Mouse (Mus musculus) liver, embryonic 13.5 days (tissue): ENCODE measurements around the gene Prss41. TPM values are rescaled to one million over a fixed set of nuclear protein-coding genes. Genes with fewer than 3 reads are reported as not detected.
A peak's percentile ranks its signal among the peaks of the same experiment; 100 is the strongest.

Experiments used
- ATAC-seq: fragments of 200-750 bp; cut with Nextera tagmentation; 2 replicates; pipeline ENCODE4 v1.8.0; 2017; ENCODE audit warnings: low read depth, mild to moderate bottlenecking, moderate number of reproducible peaks, moderate library complexity
- DNase-seq: peaks from one replicate; pipeline ENCODE4 v3.0.0; 2022
- H3K27ac ChIP-seq: fragments of 300-500 bp; sonication (generic); 2 replicates; pipeline ENCODE4 v1.5.1; 2015; ENCODE audit warnings: moderate library complexity, mild to moderate bottlenecking, inconsistent platforms
- H3K27me3 ChIP-seq: fragments of 300-500 bp; sonication (generic); 2 replicates; pipeline ENCODE4 v1.6.1; 2015; ENCODE audit warnings: mild to moderate bottlenecking, inconsistent platforms
- H3K36me3 ChIP-seq: fragments of 300-500 bp; sonication (generic); 2 replicates; pipeline ENCODE4 v1.6.1; 2015; ENCODE audit warnings: mild to moderate bottlenecking, inconsistent platforms
- H3K4me1 ChIP-seq: fragments of 300-500 bp; sonication (generic); replicated peaks from 2 replicates; pipeline ENCODE4 v1.6.1; 2015; ENCODE audit warnings: inconsistent platforms
- H3K4me2 ChIP-seq: fragments of 300-500 bp; sonication (generic); 2 replicates; pipeline ENCODE4 v1.6.1; 2015; ENCODE audit warnings: inconsistent platforms, mild to moderate bottlenecking, moderate library complexity
- H3K4me3 ChIP-seq: fragments of 300-500 bp; sonication (generic); replicated peaks from 2 replicates; pipeline ENCODE4 v1.5.1; 2015; ENCODE audit warnings: mild to moderate bottlenecking, inconsistent platforms
- H3K9ac ChIP-seq: fragments of 300-500 bp; sonication (generic); 2 replicates; pipeline ENCODE4 v1.6.1; 2015; ENCODE audit warnings: mild to moderate bottlenecking, inconsistent platforms
- H3K9me3 ChIP-seq: fragments of 300-500 bp; sonication (generic); replicated peaks from 2 replicates; pipeline ENCODE4 v1.6.1; 2016; ENCODE audit warnings: inconsistent platforms
- WGBS: fragments of 180-500 bp; shearing (Covaris S2); methylation state at CpG from one replicate; pipeline ENCODE4 v1.1.7; 2015; ENCODE audit not compliant: insufficient replicate concordance; 5-methylcytosine and 5-hydroxymethylcytosine counted together
- microRNA-seq: library from miRNA; unstranded; fragments of <30 nt; microRNA quantifications from one replicate; pipeline ENCODE4, GENCODE M21; 2016
- polyA plus RNA-seq: library from polyadenylated mRNA; unstranded; fragments of >200 nt; fragmentation: Nextera tagmentation; extraction: Ambion mirVana; gene quantifications from 2 replicates; pipeline ENCODE4 v1.2.1, GENCODE M21; 2015

Gene Prss41
- polyA plus RNA-seq, 1 experiment from 2014 or later: 0.22 TPM

GRCm38 (mm10) chr17:23802746-23803365 is 41.1 kb downstream of the Prss41 start:
- peak overlapping the region; percentile 97 for H3K9ac ChIP-seq
- H3K9me3 ChIP-seq: no peaks in the 10 kb centered on the region
- H3K4me2 ChIP-seq: peak overlapping the region; percentile 82
- peak overlapping the region; percentile 96 for H3K27ac ChIP-seq
- under 1% methylated on average over 60 of the region's 60 CpGs for WGBS
- peak overlapping the region; percentile 94 for H3K4me3 ChIP-seq
- H3K27me3 ChIP-seq: no peaks in the 10 kb centered on the region
- peaks cover 39% of the 10 kb centered on the region for H3K4me1 ChIP-seq
- ATAC-seq (peak; percentile 97), DNase-seq (peak; percentile 91)
- H3K36me3 ChIP-seq: peaks cover 13% of the 10 kb centered on the region

- Histone ChIP-seq H3K27ac (no peak overlapping the region), H3K9ac (peak overlapping the region; percentile 22; the same call in 1 of the 2 replicates), H3K4me3 (peak overlapping the region; percentile 94), H3K4me2 (peak overlapping the region; percentile 82), H3K9me3 (no peaks in the 10 kb centered on the region), H3K4me1 (peaks cover 30% of the 10 kb centered on the region), H3K36me3 (peaks cover 1% of the 10 kb centered on the region), H3K27me3 (no peaks in the 10 kb centered on the region)
- DNase-seq: no peak
- ATAC-seq: no peak
- 82% methylated on average over 10 of the region's 10 CpGs for WGBS
These were observed 42.3 kb downstream of the Prss41 start for GRCm38 (mm10) chr17:23801627-23802026.

- H3K4me2 ChIP-seq: no peak overlapping the region
- 38% methylated on average over 7 of the region's 7 CpGs for WGBS
- H3K9ac ChIP-seq: no peak overlapping the region
- H3K27me3 ChIP-seq: no peaks in the 10 kb centered on the region
- ATAC-seq: no peak
- no peaks in the 10 kb centered on the region for H3K36me3 ChIP-seq
- DNase-seq: no peak
- H3K4me3 ChIP-seq: no peak overlapping the region
- H3K9me3 ChIP-seq: no peaks in the 10 kb centered on the region
- H3K4me1 ChIP-seq: peaks cover 8% of the 10 kb centered on the region
- no peak overlapping the region for H3K27ac ChIP-seq
These were observed 46.7 kb downstream of the Prss41 start for GRCm38 (mm10) chr17:23797316-23797715.

DNA sequence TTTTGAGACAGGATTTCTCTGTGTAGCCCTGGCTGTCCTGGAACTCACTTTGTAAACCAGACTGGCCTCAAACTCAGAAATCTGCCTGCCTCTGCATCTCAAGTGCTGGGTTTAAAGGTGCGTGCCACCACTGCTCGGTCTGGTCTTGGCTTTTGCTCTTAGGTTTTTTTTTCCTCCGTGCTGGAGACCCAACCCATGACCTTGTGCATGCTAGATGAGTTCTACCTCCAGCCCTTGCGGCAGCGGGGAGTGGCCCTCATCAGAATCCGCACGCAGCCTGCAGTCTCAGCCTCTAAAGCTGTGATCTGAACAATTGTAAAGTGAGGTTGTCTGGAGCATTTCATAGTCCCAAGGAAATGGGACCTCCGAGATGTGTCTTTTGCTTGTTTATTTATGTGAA is 48.6 kb downstream of the Prss41 start:
- Histone ChIP-seq H3K4me1 (peaks cover 19% of the 10 kb centered on the region), H3K9ac (no peak overlapping the region), H3K27ac (no peak overlapping the region), H3K4me2 (no peak overlapping the region), H3K27me3 (no peaks in the 10 kb centered on the region), H3K36me3 (no peaks in the 10 kb centered on the region), H3K9me3 (no peaks in the 10 kb centered on the region), H3K4me3 (no peak overlapping the region)
- no peak for ATAC-seq
- WGBS: 79% methylated on average over 8 of the region's 8 CpGs
- DNase-seq: no peak

DNA sequence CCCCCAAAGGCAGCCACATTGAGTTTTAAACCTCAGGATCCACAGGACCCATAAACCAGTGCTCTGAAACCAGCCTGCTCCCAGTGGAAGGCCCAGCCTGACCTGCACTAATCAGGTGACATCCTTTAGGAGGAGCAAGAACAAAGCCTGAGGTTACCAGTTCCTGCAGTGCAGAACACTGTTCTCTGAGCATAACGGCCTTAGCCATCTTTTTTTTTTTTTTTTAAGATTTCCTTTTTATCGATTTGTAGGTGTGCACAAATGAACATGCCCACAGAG is 53.0 kb downstream of the Prss41 start:
- no peak; the same call in 1 of the 2 replicates for ATAC-seq
- H3K27ac ChIP-seq: peak overlapping the region; percentile 75; the same call in 1 of the 2 replicates
- WGBS: 50% methylated on average over 2 of the region's 2 CpGs
- H3K4me1 ChIP-seq: peaks cover 40% of the 10 kb centered on the region
- H3K27me3 ChIP-seq: no peaks in the 10 kb centered on the region
- peak overlapping the region; percentile 86 for H3K4me2 ChIP-seq
- peak overlapping the region; percentile 65 for H3K4me3 ChIP-seq
- no peak for DNase-seq
- H3K9me3 ChIP-seq: no peaks in the 10 kb centered on the region
- H3K36me3 ChIP-seq: no peaks in the 10 kb centered on the region
- peak overlapping the region; percentile 83 for H3K9ac ChIP-seq

- peak within 1 kb of the TSS; percentile 86 for H3K4me2 ChIP-seq
- peak within 1 kb of the TSS; percentile 65 for H3K4me3 ChIP-seq
- peaks cover 45% of the 10 kb centered on the region for H3K4me1 ChIP-seq
- peak within 1 kb of the TSS; percentile 83 for H3K9ac ChIP-seq
- H3K9me3 ChIP-seq: no peaks in the 10 kb centered on the region
- peak within 1 kb of the TSS; percentile 75 for H3K27ac ChIP-seq
- DNase-seq (no peak), ATAC-seq (peak; percentile 54)
- 4% methylated on average over 29 of the region's 29 CpGs for WGBS
- peaks cover 2% of the 10 kb centered on the region; the same call in 1 of the 2 replicates for H3K27me3 ChIP-seq
- H3K36me3 ChIP-seq: no peaks in the 10 kb centered on the region
These were observed 53.5 kb downstream of the Prss41 start, which contains the start of gene Srrm2 for GRCm38 (mm10) chr17:23790269-23791078. Gene Srrm2 (plus strand): TSS chr17:23790532.

DNA sequence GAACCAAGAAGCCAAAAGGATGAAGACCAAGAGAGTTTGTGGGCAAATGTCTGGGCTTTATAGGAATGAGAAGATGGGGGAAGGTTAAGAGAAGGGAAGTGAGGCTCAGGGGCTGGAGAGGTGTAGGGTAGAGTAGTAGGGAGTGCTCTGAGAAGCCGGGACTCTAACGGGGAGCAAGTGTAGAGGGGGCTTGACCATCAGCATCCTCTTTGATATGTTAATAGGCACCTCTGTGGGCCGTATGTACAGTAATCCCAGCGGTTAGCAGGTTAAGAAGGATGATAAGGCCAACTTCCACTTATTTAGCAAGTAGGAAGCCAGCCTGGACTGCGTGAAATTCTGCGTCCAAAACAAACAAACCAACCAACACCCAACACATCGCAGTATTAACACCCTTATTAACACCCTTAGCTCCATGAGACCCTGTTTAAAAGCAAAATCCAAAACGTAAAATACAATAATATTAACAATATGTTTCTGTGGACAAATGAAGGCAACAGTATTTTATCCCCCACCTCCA is 54.2 kb downstream of the Prss41 start:
- Histone ChIP-seq H3K27ac (peak overlapping the region; percentile 75), H3K9me3 (no peaks in the 10 kb centered on the region), H3K4me2 (peak overlapping the region; percentile 86), H3K27me3 (peaks cover 7% of the 10 kb centered on the region; the same call in 1 of the 2 replicates), H3K36me3 (no peaks in the 10 kb centered on the region), H3K9ac (peak overlapping the region; percentile 83), H3K4me1 (peaks cover 48% of the 10 kb centered on the region), H3K4me3 (peak overlapping the region; percentile 65)
- DNase-seq: no peak
- 12% methylated on average over 8 of the region's 8 CpGs for WGBS
- peak; percentile 9; the same call in 1 of the 2 replicates for ATAC-seq

- H3K27me3 ChIP-seq: peaks cover 7% of the 10 kb centered on the region; the same call in 1 of the 2 replicates
- no peak overlapping the region for H3K27ac ChIP-seq
- no peak overlapping the region for H3K4me2 ChIP-seq
- DNase-seq (no peak), ATAC-seq (no peak)
- peaks cover 48% of the 10 kb centered on the region for H3K4me1 ChIP-seq
- 52% methylated on average over 4 of the region's 4 CpGs for WGBS
- H3K4me3 ChIP-seq: no peak overlapping the region
- no peak overlapping the region for H3K9ac ChIP-seq
- H3K9me3 ChIP-seq: no peaks in the 10 kb centered on the region
- no peaks in the 10 kb centered on the region for H3K36me3 ChIP-seq
These were observed 55.0 kb downstream of the Prss41 start for GRCm38 (mm10) chr17:23788973-23789372.

Small RNAs within 50 kb of the gene (microRNA-seq; reads per million reads assigned to microRNA genes)
- not detected for gene Mir5125

Other genes with a start within 250 kb of the Prss41 start
- gene Zfp13, start 244.7 kb downstream of the Prss41 start, polyA plus RNA-seq: 1.2 and 1.6 TPM in 2 replicates
- not detected in 2 replicates for gene Zscan10, start 243.3 kb downstream of the Prss41 start, polyA plus RNA-seq
- gene Mmp25, start 198.9 kb downstream of the Prss41 start, polyA plus RNA-seq: 0.14 and 0.15 TPM in 2 replicates
- 0.10 and 0.14 TPM in 2 replicates for gene Bicdl2, start 183.7 kb downstream of the Prss41 start, polyA plus RNA-seq
- 21.6 and 21.9 TPM in 2 replicates for gene Hcfc1r1, start 170.6 kb downstream of the Prss41 start, polyA plus RNA-seq
- gene Thoc6, start 170.3 kb downstream of the Prss41 start, polyA plus RNA-seq: 27.6 and 27.8 TPM in 2 replicates
- gene Tnfrsf12a, start 166.7 kb downstream of the Prss41 start, polyA plus RNA-seq: 6.2 and 6.7 TPM in 2 replicates
- gene Cldn6, start 164.9 kb downstream of the Prss41 start, polyA plus RNA-seq: 0.68 and 1.3 TPM in 2 replicates
- not detected in 2 replicates for gene Cldn9, start 160.1 kb downstream of the Prss41 start, polyA plus RNA-seq
- 0.05 TPM in 1 of 2 replicates, not detected in the other for gene 1520401A03Rik, start 121.4 kb downstream of the Prss41 start, polyA plus RNA-seq
- gene Pkmyt1, start 117.8 kb downstream of the Prss41 start, polyA plus RNA-seq: 26.6 and 27.8 TPM in 2 replicates
- gene Paqr4, start 103.3 kb downstream of the Prss41 start, polyA plus RNA-seq: 7.8 and 7.9 TPM in 2 replicates
- 0.10 and 0.17 TPM in 2 replicates for gene Kremen2, start 98.3 kb downstream of the Prss41 start, polyA plus RNA-seq
- 12.6 and 13.0 TPM in 2 replicates for gene Flywch1, start 72.6 kb downstream of the Prss41 start, polyA plus RNA-seq
- gene Flywch2, start 58.1 kb downstream of the Prss41 start, polyA plus RNA-seq: 1.3 and 1.4 TPM in 2 replicates
- 228 and 235 TPM in 2 replicates for gene Srrm2, start 53.6 kb downstream of the Prss41 start, polyA plus RNA-seq
- 535 and 572 TPM in 2 replicates for gene Elob, start 15.0 kb downstream of the Prss41 start, polyA plus RNA-seq
- not detected in 2 replicates for gene Prss33, start 8.1 kb downstream of the Prss41 start, polyA plus RNA-seq
- gene Prss32, start 317 bp downstream of the Prss41 start, polyA plus RNA-seq: not detected in 2 replicates
- not detected in 2 replicates for gene Prss21, start 23.9 kb upstream of the Prss41 start, polyA plus RNA-seq
- not detected in 2 replicates for gene Dcpp1, start 36.7 kb upstream of the Prss41 start, polyA plus RNA-seq
- not detected in 2 replicates for gene Dcpp2, start 36.7 kb upstream of the Prss41 start, polyA plus RNA-seq
- gene Dcpp3, start 73.3 kb upstream of the Prss41 start, polyA plus RNA-seq: not detected in 2 replicates
- not detected in 2 replicates for gene Sbp, start 97.5 kb upstream of the Prss41 start, polyA plus RNA-seq
- not detected in 2 replicates for gene Sbpl, start 111.1 kb upstream of the Prss41 start, polyA plus RNA-seq
- gene Prss30, start 136.4 kb upstream of the Prss41 start, polyA plus RNA-seq: not detected in 2 replicates
- gene Prss22, start 153.9 kb upstream of the Prss41 start, polyA plus RNA-seq: not detected in 2 replicates
- not detected in 2 replicates for gene Prss27, start 194.0 kb upstream of the Prss41 start, polyA plus RNA-seq
- gene Kctd5, start 229.3 kb upstream of the Prss41 start, polyA plus RNA-seq: 17.4 and 19.3 TPM in 2 replicates